Mouse (Mus musculus) brain, adult 2 months (tissue): ENCODE measurements around the gene Pip5k1b.

Experiments
- DNase-seq: peaks from one replicate; pipeline ENCODE4 v3.0.0; 2011; ENCODE audit warnings: low read depth, low spot score

Pip5k1b gene

GRCm38 (mm10) chr19:24416975-24417658 is 138.6 kb downstream of the Pip5k1b start:
- DNase-seq, result peak; percentile 55

- DNase-seq, result peak; percentile 46
Observed at GRCm38 (mm10) chr19:24415778-24416621, 139.7 kb downstream of the Pip5k1b start.

DNA sequence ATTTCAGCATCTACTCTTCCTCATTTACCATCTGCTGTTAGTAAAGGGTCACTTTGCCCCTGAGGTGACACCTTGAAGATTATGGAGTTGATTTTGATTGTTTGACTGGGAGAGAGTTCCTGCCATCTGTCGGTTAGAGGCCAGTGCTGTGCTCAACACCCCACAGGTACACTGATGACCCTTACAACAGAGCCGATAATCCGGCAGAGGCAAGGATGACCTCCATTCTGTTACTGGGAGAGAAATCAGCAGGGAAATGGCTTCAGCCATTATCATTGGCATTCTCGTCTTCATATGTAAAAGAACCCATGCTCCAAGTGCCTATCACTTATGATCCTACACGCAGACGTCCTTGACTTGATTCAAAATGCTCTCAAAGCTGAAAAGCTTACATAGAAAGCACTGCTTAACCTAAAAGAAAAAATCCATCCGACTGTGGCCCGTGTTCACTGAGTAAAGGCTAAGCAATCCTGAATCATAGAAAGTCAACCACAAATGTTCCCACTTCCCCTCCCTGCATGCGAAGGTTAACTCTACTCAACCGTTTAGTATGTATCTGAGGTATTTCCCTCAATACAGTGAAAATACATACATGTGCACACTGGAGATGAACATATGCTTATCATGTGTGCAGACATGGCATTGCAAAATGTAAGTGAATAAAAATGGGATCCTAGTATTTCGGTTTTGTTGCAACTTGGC is 146.7 kb downstream of the Pip5k1b start:
- DNase-seq, result no peak

DNA sequence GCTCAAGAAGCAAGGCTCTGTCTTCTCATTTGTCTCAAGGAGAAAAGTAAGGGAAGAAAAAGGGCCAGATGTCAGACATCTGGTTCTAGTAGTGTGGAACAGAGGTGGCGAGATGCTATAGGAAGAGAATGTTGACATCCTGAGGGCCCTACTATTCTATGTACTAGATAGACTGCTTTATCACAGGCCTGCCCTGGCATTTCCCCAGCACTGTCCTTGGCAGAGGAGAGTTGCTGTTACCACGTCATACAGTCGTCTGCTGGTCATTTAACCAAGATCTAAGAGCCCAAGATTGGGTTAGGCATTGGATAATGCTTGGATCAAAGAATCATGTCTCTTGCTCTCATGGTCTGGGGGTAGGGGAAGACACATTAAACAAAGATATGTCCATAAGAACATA is 151.0 kb downstream of the Pip5k1b start:
- DNase-seq, result no peak

GRCm38 (mm10) chr19:24403245-24403644 is 152.4 kb downstream of the Pip5k1b start:
- DNase-seq, result peak; percentile 73

- DNase-seq, result peak; percentile 71
Observed at GRCm38 (mm10) chr19:24393920-24394319, 161.8 kb downstream of the Pip5k1b start.

DNA sequence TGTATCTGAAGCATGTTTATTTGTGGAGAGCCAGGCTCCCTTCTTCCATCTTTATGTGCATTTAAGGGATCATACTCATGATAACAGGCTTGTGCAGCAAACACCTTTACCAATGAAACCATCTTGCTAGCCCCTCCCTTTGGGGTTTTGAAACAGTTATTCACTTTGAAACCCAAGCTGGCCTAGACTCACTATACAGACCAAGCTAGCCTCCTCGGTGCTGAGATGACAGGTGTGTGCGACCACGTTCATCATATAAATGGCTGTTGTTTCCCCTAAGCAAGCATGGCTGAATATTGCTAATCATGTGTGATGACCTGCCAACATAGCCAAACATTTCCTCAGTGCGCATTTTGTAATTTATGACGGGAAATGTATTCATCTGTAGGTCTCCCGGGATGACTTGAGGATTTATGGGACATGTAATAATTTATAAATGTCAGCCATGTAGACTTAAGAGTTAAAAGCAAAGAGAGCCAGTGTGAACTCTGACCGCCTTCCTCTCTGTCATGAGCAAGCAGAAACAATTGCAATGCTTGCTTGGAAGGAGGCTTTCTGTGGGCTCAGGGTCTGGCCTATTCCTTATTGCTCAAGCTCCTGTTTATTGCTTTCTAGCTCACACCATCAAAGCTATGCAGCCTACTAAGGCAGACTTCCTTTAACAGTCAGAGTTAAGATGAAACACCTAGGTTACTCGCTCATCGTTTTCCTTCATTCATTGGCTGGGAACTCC is 164.0 kb downstream of the Pip5k1b start:
- DNase-seq, result no peak

DNA sequence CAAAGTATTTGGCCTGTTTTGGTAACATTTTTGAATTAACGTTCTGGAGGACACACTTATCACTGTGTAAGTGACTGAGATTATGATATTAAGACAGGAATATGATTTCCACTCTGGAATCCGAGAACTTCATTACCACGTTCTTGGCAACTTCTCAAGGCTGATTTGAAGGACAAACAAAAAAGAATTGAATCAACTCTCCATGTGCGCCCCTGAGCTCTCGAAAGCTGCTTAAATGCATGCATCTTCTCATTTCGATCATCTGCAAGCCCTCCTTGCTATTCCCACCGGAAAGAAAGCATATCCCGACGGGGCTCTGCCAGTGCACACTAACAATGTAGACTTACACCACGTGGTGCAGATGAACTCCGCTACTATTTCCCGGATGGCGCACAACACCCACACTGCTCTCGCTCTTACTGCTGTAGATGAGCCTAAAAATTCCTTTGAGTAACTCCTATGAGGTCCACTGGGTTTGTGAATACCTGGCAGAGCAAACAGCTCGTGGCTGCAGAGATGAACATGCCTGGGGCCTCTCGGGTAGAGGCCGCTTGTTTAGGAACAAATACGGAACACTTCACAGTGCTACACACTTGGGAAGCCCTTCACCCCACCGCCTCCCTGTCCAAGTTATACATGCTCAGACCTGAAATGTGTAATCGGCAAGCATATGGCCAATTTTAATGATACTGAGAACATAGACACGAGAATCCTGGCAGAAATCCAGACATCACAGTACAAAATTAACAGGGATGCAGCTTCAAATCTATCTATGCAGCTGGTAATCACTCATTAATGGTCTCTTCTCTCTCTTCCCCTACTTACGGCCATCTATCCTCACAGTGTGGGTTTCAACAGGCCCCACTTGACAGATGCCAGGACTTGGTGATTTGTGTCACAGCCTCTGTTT is 168.5 kb downstream of the Pip5k1b start:
- DNase-seq, result peak; percentile 47

DNA sequence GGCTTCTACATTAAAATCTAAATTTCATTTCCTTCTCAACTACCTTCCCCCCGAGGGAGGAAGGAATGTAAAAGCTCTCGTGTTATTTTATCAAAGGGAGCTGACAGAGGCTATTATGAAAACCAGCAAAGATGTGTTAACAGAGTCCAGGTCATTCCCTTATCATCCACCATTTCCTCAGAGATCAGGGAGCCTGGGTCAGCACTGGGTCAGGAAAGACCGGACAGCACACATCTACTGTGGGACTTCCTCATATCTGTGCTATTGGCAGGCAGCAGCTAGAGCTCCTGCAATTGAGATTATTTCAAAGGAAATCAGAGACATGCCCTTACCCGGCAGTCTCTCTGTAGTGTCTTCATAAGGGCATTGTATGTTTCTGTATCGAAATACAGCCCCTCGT is 177.2 kb downstream of the Pip5k1b start:
- no peak for DNase-seq

- DNase-seq, result peak; percentile 57
Observed at GRCm38 (mm10) chr19:24371763-24372640, 183.7 kb downstream of the Pip5k1b start.

DNA sequence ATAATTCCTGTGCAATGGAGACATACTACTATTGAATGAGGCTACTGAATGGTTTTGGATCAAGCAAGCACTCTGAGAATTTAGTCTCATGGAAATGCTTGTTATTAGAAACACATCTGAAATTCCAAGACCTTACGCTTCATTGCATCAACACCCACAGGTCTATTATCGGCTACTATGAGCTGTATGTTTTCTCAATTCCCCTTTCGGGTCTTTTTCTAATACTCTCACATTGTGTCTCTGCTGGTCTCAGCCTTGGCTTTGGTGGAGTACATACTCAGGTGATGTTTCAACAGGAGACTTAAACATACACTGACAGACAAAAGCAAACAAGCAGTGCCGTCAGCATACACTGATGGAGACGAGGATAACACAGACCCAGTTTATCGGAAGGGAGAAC is 187.3 kb downstream of the Pip5k1b start:
- no peak for DNase-seq

GRCm38 (mm10) chr19:24367722-24368121 is 187.9 kb downstream of the Pip5k1b start:
- DNase-seq, result peak; percentile 70

DNA sequence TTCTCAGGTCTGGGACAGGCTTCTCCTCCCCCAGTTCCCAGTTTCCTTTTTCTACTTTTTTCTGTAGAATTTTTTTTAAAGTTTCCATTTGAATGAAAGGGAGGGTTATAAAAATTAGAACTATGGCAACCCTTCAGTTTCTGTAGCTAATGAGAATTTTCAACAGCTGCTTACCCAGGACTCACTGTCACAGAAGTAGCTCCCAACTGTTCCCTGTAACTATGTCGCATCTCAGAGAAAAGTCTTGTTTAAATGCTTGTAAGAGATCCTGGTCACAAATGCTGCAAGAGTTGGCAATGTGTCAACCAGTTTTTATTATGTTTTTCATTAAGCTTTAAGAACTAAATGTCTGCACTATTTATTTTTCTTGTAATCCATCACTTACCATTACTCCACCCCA is 188.9 kb downstream of the Pip5k1b start:
- DNase-seq, result peak; percentile 37

DNA sequence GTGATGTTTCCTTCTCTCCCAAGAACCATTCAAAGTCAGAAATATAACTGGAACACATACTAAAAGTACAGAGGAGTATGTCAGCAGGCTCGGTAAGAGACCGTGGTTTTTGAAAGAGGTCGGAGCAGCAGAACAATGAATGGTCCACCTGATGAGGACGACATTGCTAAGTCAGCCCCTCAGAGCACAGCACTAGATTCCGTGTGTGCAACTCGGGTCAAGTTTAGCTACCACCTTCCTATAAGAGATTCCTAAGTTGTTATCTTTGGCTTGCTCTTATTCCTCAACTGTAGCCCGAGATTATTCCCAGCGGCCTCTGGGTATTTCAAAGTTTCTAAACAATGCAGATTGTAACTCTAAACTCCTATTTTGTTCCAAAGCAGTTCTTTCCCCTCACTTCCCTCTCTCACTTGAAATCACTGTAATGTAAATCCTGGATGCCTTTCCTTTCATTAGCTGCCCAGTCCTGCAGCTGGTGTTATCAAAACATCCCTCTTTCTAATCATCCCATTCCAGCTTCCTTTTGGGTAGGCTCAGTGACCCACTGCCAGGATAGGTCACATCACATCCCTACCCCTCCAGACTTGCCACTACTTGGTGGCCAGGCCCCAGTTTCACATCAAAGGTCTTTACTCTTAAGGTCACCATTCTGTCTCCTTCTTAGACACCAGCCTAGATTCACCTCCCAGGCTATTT is 192.9 kb downstream of the Pip5k1b start:
- DNase-seq, result no peak

DNA sequence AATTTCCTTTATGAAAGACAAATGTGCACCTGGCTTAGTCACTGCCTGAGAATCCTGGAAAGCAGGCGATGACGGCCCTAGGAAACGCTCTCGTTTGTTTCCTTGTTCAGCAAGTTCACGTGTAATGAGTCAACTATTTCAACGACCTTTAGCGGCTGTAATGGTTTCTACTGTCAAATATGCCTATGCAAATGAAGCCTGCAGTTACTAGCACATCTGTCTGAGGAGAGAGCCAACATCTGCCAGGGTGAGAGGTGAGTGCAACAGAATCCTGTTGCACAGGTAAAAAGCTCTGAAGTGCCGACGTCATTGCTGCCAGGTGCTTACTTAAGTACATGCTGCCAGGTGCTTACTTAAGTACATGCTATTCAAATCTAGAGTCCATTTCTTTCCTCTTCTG is 196.4 kb downstream of the Pip5k1b start:
- no peak for DNase-seq

DNA sequence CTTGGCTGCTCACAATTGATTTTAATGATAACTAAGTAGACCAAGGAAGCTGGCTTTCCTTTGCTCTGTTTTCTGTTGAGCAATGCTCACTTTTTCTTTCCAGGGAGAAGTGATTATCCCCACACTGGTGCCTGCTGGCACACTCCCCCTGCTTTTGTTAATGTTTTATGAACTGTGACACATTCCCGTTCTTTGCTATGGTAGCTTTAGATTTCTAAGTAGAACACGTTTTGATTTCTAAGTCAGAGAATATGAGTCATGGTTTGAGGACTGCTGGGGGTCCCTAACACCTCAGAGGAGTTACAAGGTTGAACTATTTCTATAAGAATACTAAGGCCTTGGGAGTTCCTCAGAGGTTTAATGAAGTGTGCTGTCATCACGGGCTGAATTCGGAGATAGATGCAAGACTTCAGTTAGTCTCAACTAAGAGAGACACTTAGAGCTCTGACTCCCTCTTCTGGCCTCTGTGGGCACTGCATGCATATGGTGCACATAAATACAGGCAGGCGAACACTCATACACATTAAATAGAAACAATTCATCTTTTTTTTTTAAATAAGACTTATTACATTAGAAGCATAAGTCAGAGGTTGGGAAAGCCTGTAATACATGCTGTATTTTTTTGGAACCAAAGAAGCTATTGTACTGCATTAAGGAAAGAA is 203.2 kb downstream of the Pip5k1b start:
- DNase-seq, result no peak

DNA sequence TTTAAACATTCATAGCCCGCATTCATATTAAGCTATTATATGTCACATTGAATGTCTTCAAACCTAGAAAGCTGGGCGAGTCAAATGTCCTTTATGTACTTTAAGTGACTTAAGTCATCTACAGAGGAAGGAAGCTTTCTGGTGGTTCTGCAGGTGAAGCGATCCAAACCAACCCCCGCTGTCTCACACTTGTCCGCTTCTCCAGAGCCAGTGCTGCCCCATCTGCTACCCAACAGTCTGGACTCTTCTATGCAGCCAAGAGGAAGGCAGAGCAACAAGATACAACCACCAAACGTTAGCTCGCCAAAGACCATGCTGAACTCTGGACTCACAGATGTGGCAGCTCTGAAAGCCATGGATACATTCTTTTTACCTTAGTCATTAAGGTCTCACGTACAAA is 211.2 kb downstream of the Pip5k1b start:
- peak; percentile 84 for DNase-seq

DNA sequence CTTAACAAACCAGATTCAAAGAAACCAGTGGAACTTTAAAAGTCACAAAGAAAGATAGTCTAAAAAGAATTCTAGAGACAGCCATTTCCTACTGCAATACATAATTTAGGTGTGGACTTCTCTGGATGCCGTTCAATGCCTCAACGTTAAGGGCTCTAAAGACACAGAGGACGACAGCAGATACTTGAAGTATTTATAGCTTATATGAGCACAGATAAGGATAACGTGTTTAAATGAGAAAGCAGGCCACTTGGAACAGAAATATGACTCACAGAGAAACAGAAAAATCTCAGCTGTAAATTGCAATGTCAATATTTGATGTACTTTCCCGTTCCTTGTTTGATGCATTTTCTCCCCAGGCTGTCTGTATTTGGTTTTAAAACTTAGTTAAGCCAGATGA is 212.9 kb downstream of the Pip5k1b start:
- DNase-seq, result no peak
